In the genomic region with DNA sequence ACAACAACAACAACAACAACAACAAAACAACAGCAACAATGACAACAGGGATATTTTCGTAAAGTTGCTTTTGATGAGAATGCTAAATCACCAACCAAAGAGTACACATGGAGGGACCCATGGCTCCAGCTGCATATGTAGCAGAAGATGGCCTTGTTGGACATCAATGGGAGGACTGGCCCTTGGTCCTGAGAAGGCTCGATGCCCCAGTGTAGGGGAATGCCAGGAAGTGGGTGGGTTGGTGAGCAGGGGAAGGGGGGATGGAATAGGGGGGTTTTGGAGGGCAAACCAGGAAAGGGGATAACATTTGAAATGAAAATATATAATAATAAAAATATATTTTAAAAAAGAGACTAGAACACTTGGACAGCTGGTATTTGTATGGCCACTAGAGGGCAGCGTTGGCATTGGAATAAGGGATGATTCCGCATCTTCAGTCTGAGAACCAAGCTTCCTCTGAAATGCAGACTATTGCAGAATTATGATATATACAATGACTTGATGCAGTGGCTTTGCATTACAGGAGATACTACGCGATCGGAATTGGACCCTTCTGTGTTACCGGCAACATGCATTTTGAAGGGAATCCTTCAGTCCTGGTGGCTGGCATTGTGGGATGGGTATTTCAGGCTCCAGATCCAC, we compare ENCODE assay signal across 8 mouse cellular contexts.
A peak's percentile ranks its signal among the peaks of the same experiment; 100 is the strongest.
DNase-seq lines count a peak whose midpoint lies in the region; ATAC-seq and TF ChIP-seq lines count a peak whose summit lies in the region.

No protein-coding gene starts in this region.

- peak; percentile 83 for ATAC-seq in granulocyte monocyte progenitor cell, adult 5-6 weeks (replicated peaks; ENCODE audit: poor library complexity, severe bottlenecking)
- no peak for ATAC-seq in lung, postnatal 0 days
- no peak for ATAC-seq in monocyte, adult 5-6 weeks (replicated peaks; ENCODE audit: insufficient number of reproducible peaks, low FRiP score, low TSS enrichment, poor library complexity, severe bottlenecking)

- peak; percentile 46 for DNase-seq in ES-CJ7 (ENCODE audit: low read depth, low spot score)
- peak; percentile 59 to 67 for DNase-seq in adrenal gland, adult 18-20 months (ENCODE audit: low spot score in 2 of 2)
- DNase-seq in embryo, embryonic 10 days (ENCODE audit: low spot score) = peak; percentile 89
- peak; percentile 56 for DNase-seq in layer of hippocampus, adult 9-10 months (ENCODE audit: low spot score)
- DNase-seq in lung, postnatal 0 days (ENCODE audit: low spot score) = peak; percentile 82
- DNase-seq in right cerebral cortex, adult 2 months (ENCODE audit: low spot score in 2 of 2) = peak; percentile 81 to 85

- H3K4me2 ChIP-seq in lung, postnatal 0 days (replicated peaks; ENCODE audit: low read depth, low read length) = no peak overlapping the region

- H3K4me1 ChIP-seq in lung, postnatal 0 days (ENCODE audit: insufficient read depth, low read depth, low read length) = no peaks in the 10 kb centered on the region

- H3K9ac ChIP-seq in lung, postnatal 0 days (replicated peaks; ENCODE audit: low read depth) = no peak overlapping the region

- no peaks in the 10 kb centered on the region for H3K27me3 ChIP-seq in lung, postnatal 0 days (replicated peaks; ENCODE audit: insufficient read depth, low read length)

- peak; percentile 76 for TF ChIP-seq CTCF in lung, postnatal 0 days (IDR thresholded peaks at IDR 0.05)

- no peak overlapping the region for H3K27ac ChIP-seq in lung, postnatal 0 days (ENCODE audit: low read length)

- no peak overlapping the region for H3K4me3 ChIP-seq in lung, postnatal 0 days (ENCODE audit: low read depth, low read length)

- H3K9me3 ChIP-seq in lung, postnatal 0 days (ENCODE audit: low read length) = no peaks in the 10 kb centered on the region

- H3K36me3 ChIP-seq in lung, postnatal 0 days (ENCODE audit: insufficient read depth, low read length) = no peaks in the 10 kb centered on the region

- 33% methylated on average over 8 of the region's 8 CpGs for WGBS in lung, postnatal 0 days

- no peak for TF ChIP-seq EP300 in lung, postnatal 0 days (IDR thresholded peaks at IDR 0.05)
